Mouse (Mus musculus): ENCODE measurements around the gene Cacng4.

Gene Cacng4

GRCm38 (mm10) chr11:107720264-107721021 is 73.9 kb downstream of the Cacng4 start:
- in situ Hi-C loops (cut with MboI, MseI) = no loop called here

- in situ Hi-C loops (cut with MboI, MseI) = no loop called here
Observed at GRCm38 (mm10) chr11:107716332-107716938, 77.9 kb downstream of the Cacng4 start, which contains the start of gene Cacng1. Cacng1 (minus strand) TSS chr11:107716522.

GRCm38 (mm10) chr11:107714368-107714767 is 80.0 kb downstream of the Cacng4 start:
- in situ Hi-C loops (cut with MboI, MseI) = no loop called here

- in situ Hi-C loops (cut with MboI, MseI) = no loop called here
Observed at GRCm38 (mm10) chr11:107710379-107710778, 84.0 kb downstream of the Cacng4 start.

- in situ Hi-C loops (cut with MboI, MseI) = no loop called here
Observed at GRCm38 (mm10) chr11:107707897-107708610, 86.3 kb downstream of the Cacng4 start.

GRCm38 (mm10) chr11:107705476-107706074 is 88.8 kb downstream of the Cacng4 start:
- in situ Hi-C loops (cut with MboI, MseI) = no loop called here

- in situ Hi-C loops (cut with MboI, MseI) = no loop called here
Observed at GRCm38 (mm10) chr11:107705060-107705459, 89.3 kb downstream of the Cacng4 start.

- in situ Hi-C loops (cut with MboI, MseI) = no loop called here
Observed at GRCm38 (mm10) chr11:107703272-107704134, 90.9 kb downstream of the Cacng4 start.

GRCm38 (mm10) chr11:107699967-107700366 is 94.4 kb downstream of the Cacng4 start:
- in situ Hi-C loops (cut with MboI, MseI) = no loop called here

- in situ Hi-C loops (cut with MboI, MseI) = no loop called here
Observed at GRCm38 (mm10) chr11:107693338-107693737, 101.0 kb downstream of the Cacng4 start.

- in situ Hi-C loops (cut with MboI, MseI) = no loop called here
Observed at GRCm38 (mm10) chr11:107691569-107691968, 102.8 kb downstream of the Cacng4 start.

- in situ Hi-C loops (cut with MboI, MseI) = no loop called here
Observed at GRCm38 (mm10) chr11:107688480-107688879, 105.9 kb downstream of the Cacng4 start.

GRCm38 (mm10) chr11:107686290-107686689 is 108.1 kb downstream of the Cacng4 start:
- in situ Hi-C loops (cut with MboI, MseI) = no loop called here

GRCm38 (mm10) chr11:107683544-107684465 is 110.6 kb downstream of the Cacng4 start:
- in situ Hi-C loops (cut with MboI, MseI) = no loop called here

- in situ Hi-C loops (cut with MboI, MseI) = no loop called here
Observed at GRCm38 (mm10) chr11:107682694-107683355, 111.5 kb downstream of the Cacng4 start.
